ENCODE assay signal across 14 mouse cellular contexts in genomic region chr2:26913416-26914147, GRCm38 (mm10). TPM values are rescaled to one million over a fixed set of nuclear protein-coding genes. Genes with fewer than 3 reads are reported as not detected.
DNase-seq lines count a peak whose midpoint lies in the region; ATAC-seq and TF ChIP-seq lines count a peak whose summit lies in the region.
"Had no signal": no experiment of that assay in that cellular context is flagged by ENCODE, and none has a peak within 500 bp of the region (broad histone marks: within the 10 kb centered on the region; RNA-seq: fewer than 3 reads in every experiment).

No protein-coding gene starts in this region.

- H3K27ac ChIP-seq in heart, adult 2 months = no peak overlapping the region
- no peak overlapping the region for H3K27ac ChIP-seq in limb, embryonic 10.5 days
- H3K27ac ChIP-seq in hindbrain, embryonic 12.5 days = no peak overlapping the region
- H3K27ac ChIP-seq: embryonic facial prominence, embryonic 13.5 days; midbrain, embryonic 12.5 days had no signal

- peaks cover 7% of the 10 kb centered on the region for H3K36me3 ChIP-seq in heart, adult 2 months (ENCODE audit: control insufficient read depth, insufficient read depth, low read length)
- H3K36me3 ChIP-seq in G1E (replicated peaks) = peaks cover 71% of the 10 kb centered on the region
- peaks cover 58% of the 10 kb centered on the region for H3K36me3 ChIP-seq in limb, embryonic 10.5 days
- H3K36me3 ChIP-seq in hindbrain, embryonic 12.5 days = peaks cover 46% of the 10 kb centered on the region

- 70% methylated on average over 17 of the region's 17 CpGs for WGBS in heart, adult 2 months
- WGBS in limb, embryonic 10.5 days = 85% methylated on average over 17 of the region's 17 CpGs
- WGBS in hindbrain, embryonic 12.5 days = 87% methylated on average over 17 of the region's 17 CpGs

- no peak overlapping the region for H3K4me2 ChIP-seq in hindbrain, embryonic 12.5 days (replicated peaks)
- H3K4me2 ChIP-seq: midbrain, embryonic 12.5 days had no signal

- no peak for ATAC-seq in G1E (ENCODE audit: extremely low read depth, insufficient number of reproducible peaks, low FRiP score, poor library complexity, severe bottlenecking)
- no peak for ATAC-seq in hindbrain, embryonic 12.5 days (ENCODE audit: low FRiP score)
- ATAC-seq: lung, postnatal 0 days had no signal

- H3K27me3 ChIP-seq in heart, adult 2 months (ENCODE audit: control insufficient read depth, insufficient read depth, low read length) = no peaks in the 10 kb centered on the region
- H3K27me3 ChIP-seq in G1E (ENCODE audit: insufficient read depth, low read length) = no peaks in the 10 kb centered on the region
- no peaks in the 10 kb centered on the region for H3K27me3 ChIP-seq in limb, embryonic 10.5 days (ENCODE audit: low read depth, poor library complexity, severe bottlenecking)
- H3K27me3 ChIP-seq in hindbrain, embryonic 12.5 days = no peaks in the 10 kb centered on the region
- H3K27me3 ChIP-seq: embryonic facial prominence, embryonic 13.5 days; midbrain, embryonic 12.5 days had no signal

- no peak for DNase-seq in heart, adult 2 months
- DNase-seq in heart, postnatal 25 days (ENCODE audit: low spot score) = no peak
- peak; percentile 24 for DNase-seq in A20 (ENCODE audit: low read depth, low spot score)
- DNase-seq in G1E (ENCODE audit: low spot score) = no peak
- DNase-seq in limb, embryonic 10.5 days (ENCODE audit: low spot score) = no peak
- DNase-seq in kidney, adult 9 months = no peak
- DNase-seq in gastrocnemius, postnatal 10 days = no peak
- DNase-seq: adrenal gland, postnatal 25 days; cerebellum, postnatal 36 days; kidney, postnatal 25 days had no signal

- peaks cover 14% of the 10 kb centered on the region for H3K4me1 ChIP-seq in heart, adult 2 months (ENCODE audit: control insufficient read depth, insufficient read depth, low read length)
- peaks cover 74% of the 10 kb centered on the region for H3K4me1 ChIP-seq in G1E (ENCODE audit: insufficient read depth, low read depth, low read length)
- H3K4me1 ChIP-seq in limb, embryonic 10.5 days = peaks cover 65% of the 10 kb centered on the region
- peaks cover 59% of the 10 kb centered on the region for H3K4me1 ChIP-seq in hindbrain, embryonic 12.5 days

- TF ChIP-seq EP300 in heart, adult 2 months (IDR thresholded peaks at IDR 0.05; ENCODE audit: insufficient read depth, low read depth, low read length) = no peak

- intact Hi-C loops in heart, adult 2 months (cut with DNase I) = no loop called here
- intact Hi-C loops in heart, postnatal 25 days (cut with DNase I) = loop anchor here (5.0 kb wide), 1 partner anchor 94 kb away; the partner anchor contains the start of gene Cacfd1

- no peak for TF ChIP-seq CTCF in heart, adult 2 months (IDR thresholded peaks at IDR 0.05)
- no peak for TF ChIP-seq CTCF in G1E (IDR thresholded peaks at IDR 0.05; ENCODE audit: low read depth, low read length)

- TF ChIP-seq POLR2A in heart, adult 2 months (IDR thresholded peaks at IDR 0.05; ENCODE audit: insufficient read depth, low read depth, low read length) = 0 out of 2 replicates have a peak, but pooled peaks have one; percentile 25

- H3K9me3 ChIP-seq in G1E (replicated peaks) = no peaks in the 10 kb centered on the region
- no peaks in the 10 kb centered on the region for H3K9me3 ChIP-seq in limb, embryonic 10.5 days (replicated peaks)
- H3K9me3 ChIP-seq in hindbrain, embryonic 12.5 days (replicated peaks) = no peaks in the 10 kb centered on the region
- H3K9me3 ChIP-seq: embryonic facial prominence, embryonic 13.5 days; midbrain, embryonic 12.5 days had no signal

- no peak overlapping the region for H3K4me3 ChIP-seq in heart, adult 2 months
- H3K4me3 ChIP-seq in G1E (ENCODE audit: low read depth, low read length) = peak overlapping the region; percentile 99
- H3K4me3 ChIP-seq in limb, embryonic 10.5 days = 0 out of 2 replicates have a peak overlapping the region, but pooled peaks have one; percentile 1
- no peak overlapping the region for H3K4me3 ChIP-seq in hindbrain, embryonic 12.5 days
- H3K4me3 ChIP-seq: midbrain, embryonic 12.5 days had no signal

- H3K9ac ChIP-seq in heart, adult 2 months (ENCODE audit: low read depth, low read length) = no peak overlapping the region
- H3K9ac ChIP-seq in hindbrain, embryonic 12.5 days = no peak overlapping the region
- H3K9ac ChIP-seq: embryonic facial prominence, embryonic 13.5 days; midbrain, embryonic 12.5 days had no signal

- peaks cover 5% of the 10 kb centered on the region for H3K79me2 ChIP-seq in heart, adult 2 months (replicated peaks; ENCODE audit: control insufficient read depth, insufficient read depth, low read length)

RNA-seq across cellular contexts. Expression of gene Surf2, which starts 2.6 kb away (rescaled TPM):
- 10 to 100 TPM; 15.2 to 16.8 TPM for total RNA-seq in heart, adult 2 months (2021)
- 21.6 and 22.7 TPM in 2 replicates for polyA plus RNA-seq in heart, adult 2 months (2012; rRNA removed)
- 10 to 100 TPM; 14.7 to 14.8 TPM for total RNA-seq in heart, postnatal 25 days (2021)
- total RNA-seq in G1E (2014; fragmentation: Nextera tagmentation) (69.6 and 91.3 TPM in 2 replicates), G1E (2017) (73.8 and 81.8 TPM in 2 replicates)
- polyA plus RNA-seq in G1E (2012) = 5.7 and 11.1 TPM in 2 replicates
- 50.6 and 60.5 TPM in 2 replicates for polyA plus RNA-seq in limb, embryonic 10.5 days (2016; fragmentation: Nextera tagmentation; extraction: Ambion mirVana)
- 50.1 and 50.4 TPM in 2 replicates for polyA plus RNA-seq in hindbrain, embryonic 12.5 days (2016; fragmentation: Nextera tagmentation; extraction: Ambion mirVana)
- total RNA-seq in gastrocnemius, postnatal 10 days (2021) = 10 to 100 TPM; 14.0 to 15.4 TPM

RNA-seq across cellular contexts. Expression of gene Surf1, which starts 2.7 kb away (rescaled TPM):
- total RNA-seq in heart, adult 2 months (2021) = 10 to 100 TPM; 49.7 to 68.0 TPM
- 49.9 and 51.7 TPM in 2 replicates for polyA plus RNA-seq in heart, adult 2 months (2012; rRNA removed)
- total RNA-seq in heart, postnatal 25 days (2021) = 10 to 100 TPM; 49.4 to 49.7 TPM
- total RNA-seq in G1E (2014; fragmentation: Nextera tagmentation) = 119 and 128 TPM in 2 replicates
- total RNA-seq in G1E (2017) = 85.6 and 102 TPM in 2 replicates
- 25.5 and 38.1 TPM in 2 replicates for polyA plus RNA-seq in G1E (2012)
- 44.0 and 50.3 TPM in 2 replicates for polyA plus RNA-seq in limb, embryonic 10.5 days (2016; fragmentation: Nextera tagmentation; extraction: Ambion mirVana)
- polyA plus RNA-seq in hindbrain, embryonic 12.5 days (2016; fragmentation: Nextera tagmentation; extraction: Ambion mirVana) = 55.0 and 58.6 TPM in 2 replicates
- 10 to 100 TPM; 33.3 to 37.6 TPM for total RNA-seq in gastrocnemius, postnatal 10 days (2021)

RNA-seq across cellular contexts. Expression of gene Rpl7a, which starts 3.0 kb away (rescaled TPM):
- 100 to 1,000 TPM; 266 to 312 TPM for total RNA-seq in heart, adult 2 months (2021)
- polyA plus RNA-seq in heart, adult 2 months (2012; rRNA removed) = 431 and 478 TPM in 2 replicates
- 100 to 1,000 TPM; 274 to 280 TPM for total RNA-seq in heart, postnatal 25 days (2021)
- 1,025 and 1,074 TPM in 2 replicates for total RNA-seq in G1E (2014; fragmentation: Nextera tagmentation)
- total RNA-seq in G1E (2017) = 2,095 and 2,519 TPM in 2 replicates
- polyA plus RNA-seq in G1E (2012) = 4,098 and 5,305 TPM in 2 replicates
- polyA plus RNA-seq in limb, embryonic 10.5 days (2016; fragmentation: Nextera tagmentation; extraction: Ambion mirVana) = 702 and 807 TPM in 2 replicates
- polyA plus RNA-seq in hindbrain, embryonic 12.5 days (2016; fragmentation: Nextera tagmentation; extraction: Ambion mirVana) = 461 and 470 TPM in 2 replicates
- 100 to 1,000 TPM; 415 to 419 TPM for total RNA-seq in gastrocnemius, postnatal 10 days (2021)

RNA-seq across cellular contexts. Expression of gene Med22, which starts 3.1 kb away (rescaled TPM):
- 10 to 100 TPM; 20.7 to 26.0 TPM for total RNA-seq in heart, adult 2 months (2021)
- 26.0 and 37.9 TPM in 2 replicates for polyA plus RNA-seq in heart, adult 2 months (2012; rRNA removed)
- 10 to 100 TPM; 23.7 to 25.6 TPM for total RNA-seq in heart, postnatal 25 days (2021)
- total RNA-seq in G1E (2014; fragmentation: Nextera tagmentation) (10.8 and 18.4 TPM in 2 replicates), G1E (2017) (24.6 and 26.0 TPM in 2 replicates)
- 75.9 and 83.9 TPM in 2 replicates for polyA plus RNA-seq in G1E (2012)
- 79.3 and 82.8 TPM in 2 replicates for polyA plus RNA-seq in limb, embryonic 10.5 days (2016; fragmentation: Nextera tagmentation; extraction: Ambion mirVana)
- 107 and 116 TPM in 2 replicates for polyA plus RNA-seq in hindbrain, embryonic 12.5 days (2016; fragmentation: Nextera tagmentation; extraction: Ambion mirVana)
- total RNA-seq in gastrocnemius, postnatal 10 days (2021) = 10 to 100 TPM; 21.9 to 22.8 TPM

RNA-seq across cellular contexts. Expression of gene Surf6, which starts 10.9 kb away (rescaled TPM):
- total RNA-seq in heart, adult 2 months (2021) = 10 to 100 TPM; 12.7 to 13.2 TPM
- 4.4 and 8.7 TPM in 2 replicates for polyA plus RNA-seq in heart, adult 2 months (2012; rRNA removed)
- total RNA-seq in heart, postnatal 25 days (2021) = 10 to 100 TPM; 12.2 to 13.9 TPM
- total RNA-seq in G1E (2014; fragmentation: Nextera tagmentation) (20.7 and 37.9 TPM in 2 replicates), G1E (2017) (33.9 and 34.8 TPM in 2 replicates)
- 48.0 and 52.5 TPM in 2 replicates for polyA plus RNA-seq in G1E (2012)
- 42.1 and 43.0 TPM in 2 replicates for polyA plus RNA-seq in limb, embryonic 10.5 days (2016; fragmentation: Nextera tagmentation; extraction: Ambion mirVana)
- polyA plus RNA-seq in hindbrain, embryonic 12.5 days (2016; fragmentation: Nextera tagmentation; extraction: Ambion mirVana) = 30.8 and 32.3 TPM in 2 replicates
- total RNA-seq in gastrocnemius, postnatal 10 days (2021) = 10 to 100 TPM; 12.9 to 14.7 TPM

Comparison
In these comparisons a context has a peak if more than half of its experiments do, and no peak if none do; other contexts are left out.
1. H3K4me3 ChIP-seq: peak in G1E (single experiment) and limb, embryonic 10.5 days (single experiment); none in heart, adult 2 months (single experiment) and hindbrain, embryonic 12.5 days (single experiment).